Mouse (Mus musculus) neutrophil, adult 5-6 weeks (primary cell): ENCODE data around the gene Kcnn3. TPM values are rescaled to one million over a fixed set of nuclear protein-coding genes. Genes with fewer than 3 reads are reported as not detected.

Experiments
- ATAC-seq: fragments of 151-379, 151-347 bp; 2 replicates; pipeline ENCODE4 v1.8.0; 2017; ENCODE audit warnings: mild to moderate bottlenecking, moderate TSS enrichment; ENCODE audit not compliant: insufficient number of reproducible peaks, poor library complexity, low FRiP score, severe bottlenecking; ENCODE audit errors: extremely low read depth
- total RNA-seq: library from RNA; stranded (forward); fragments of 200-1000 nt; gene quantifications from 2 replicates; pipeline ENCODE4 v1.2.3, GENCODE M21; 2017

Gene Kcnn3
- total RNA-seq = not detected in 2 replicates

- no peak for ATAC-seq
These were observed at the start of gene Kcnn3 for GRCm38 (mm10) chr3:89519894-89520293. Gene Kcnn3 (plus strand): TSS chr3:89520164.

- ATAC-seq = no peak
These were observed 47.7 kb upstream of the Kcnn3 start for GRCm38 (mm10) chr3:89472280-89472679.

- no peak for ATAC-seq
These were observed 46.1 kb upstream of the Kcnn3 start for GRCm38 (mm10) chr3:89473838-89474237.

- no peak for ATAC-seq
These were observed 40.9 kb upstream of the Kcnn3 start for GRCm38 (mm10) chr3:89479055-89479454.

- ATAC-seq = no peak
These were observed 38.5 kb upstream of the Kcnn3 start for GRCm38 (mm10) chr3:89481488-89481887.

GRCm38 (mm10) chr3:89482249-89482648 is 37.7 kb upstream of the Kcnn3 start:
- ATAC-seq = no peak

GRCm38 (mm10) chr3:89484766-89485524 is 35.0 kb upstream of the Kcnn3 start:
- peak; percentile 92 for ATAC-seq

- ATAC-seq = no peak
These were observed 33.9 kb upstream of the Kcnn3 start for GRCm38 (mm10) chr3:89486111-89486510.

- ATAC-seq = no peak
These were observed 32.9 kb upstream of the Kcnn3 start for GRCm38 (mm10) chr3:89486916-89487702.

- ATAC-seq = no peak
These were observed 29.2 kb upstream of the Kcnn3 start for GRCm38 (mm10) chr3:89490790-89491189.

- ATAC-seq = no peak
These were observed 28.4 kb upstream of the Kcnn3 start for GRCm38 (mm10) chr3:89491559-89491958.

GRCm38 (mm10) chr3:89492701-89493151 is 27.2 kb upstream of the Kcnn3 start:
- no peak for ATAC-seq

GRCm38 (mm10) chr3:89494630-89495029 is 25.3 kb upstream of the Kcnn3 start:
- no peak for ATAC-seq

GRCm38 (mm10) chr3:89496366-89496765 is 23.6 kb upstream of the Kcnn3 start:
- ATAC-seq = no peak

- no peak for ATAC-seq
These were observed 20.3 kb upstream of the Kcnn3 start for GRCm38 (mm10) chr3:89499696-89500095.

GRCm38 (mm10) chr3:89501486-89501885 is 18.5 kb upstream of the Kcnn3 start:
- no peak for ATAC-seq

GRCm38 (mm10) chr3:89502551-89502950 is 17.4 kb upstream of the Kcnn3 start:
- ATAC-seq = no peak

GRCm38 (mm10) chr3:89508041-89508440 is 11.9 kb upstream of the Kcnn3 start:
- no peak for ATAC-seq

- no peak for ATAC-seq
These were observed 9.0 kb upstream of the Kcnn3 start for GRCm38 (mm10) chr3:89510979-89511378.

- no peak for ATAC-seq
These were observed 8.6 kb upstream of the Kcnn3 start for GRCm38 (mm10) chr3:89511400-89511799.
